Mouse (Mus musculus) neural tube, embryonic 11.5 days (tissue): ENCODE measurements around the gene Eif3l. TPM values are rescaled to one million over a fixed set of nuclear protein-coding genes. Genes with fewer than 3 reads are reported as not detected.

Source experiments
- ATAC-seq: fragments of 200-750 bp; cut with Nextera tagmentation; 2 replicates; pipeline ENCODE4 v1.8.0; 2017; ENCODE audit warnings: moderate number of reproducible peaks, mild to moderate bottlenecking, moderate TSS enrichment, moderate library complexity; ENCODE audit not compliant: insufficient read depth, low FRiP score, low TSS enrichment
- DNase-seq: peaks from one replicate; pipeline ENCODE4 v3.0.0-alpha.2; 2015; ENCODE audit warnings: low spot score
- H3K27ac ChIP-seq: fragments of 300-500 bp; sonication (generic); 2 replicates; pipeline ENCODE4 v1.5.1; 2014; ENCODE audit warnings: low read depth, mild to moderate bottlenecking, low read length
- H3K27me3 ChIP-seq: fragments of 300-500 bp; sonication (generic); 2 replicates; pipeline ENCODE4 v1.6.1; 2014; ENCODE audit warnings: mild to moderate bottlenecking, low read length, mixed read lengths; ENCODE audit not compliant: control insufficient read depth, insufficient read depth
- H3K36me3 ChIP-seq: fragments of 300-500 bp; sonication (generic); 2 replicates; pipeline ENCODE4 v1.6.1; 2014; ENCODE audit warnings: mild to moderate bottlenecking, low read length, moderate library complexity, mixed read lengths; ENCODE audit not compliant: control insufficient read depth, insufficient read depth
- H3K4me1 ChIP-seq: fragments of 300-500 bp; sonication (generic); 2 replicates; pipeline ENCODE4 v1.6.1; 2014; ENCODE audit warnings: low read length, mixed read lengths; ENCODE audit not compliant: control insufficient read depth, insufficient read depth
- H3K4me2 ChIP-seq: fragments of 300-500 bp; sonication (generic); 2 replicates; pipeline ENCODE4 v1.6.1; 2014; ENCODE audit warnings: low read depth, mild to moderate bottlenecking, moderate library complexity
- H3K4me3 ChIP-seq: fragments of 300-500 bp; sonication (generic); 2 replicates; pipeline ENCODE4 v1.5.1; 2014; ENCODE audit warnings: low read depth, low read length
- H3K9ac ChIP-seq: fragments of 300-500 bp; sonication (generic); 2 replicates; pipeline ENCODE4 v1.6.1; 2014; ENCODE audit warnings: mild to moderate bottlenecking, low read length
- H3K9me3 ChIP-seq: fragments of 300-500 bp; sonication (generic); 2 replicates; pipeline ENCODE4 v1.6.1; 2016; ENCODE audit warnings: low read length; ENCODE audit not compliant: control insufficient read depth
- WGBS: fragments of 180-500 bp; shearing (Covaris S2); extraction: QIAGEN DNeasy Blood & Tissue Kit; methylation state at CpG from one replicate; pipeline ENCODE4 v1.1.7; 2014; 5-methylcytosine and 5-hydroxymethylcytosine counted together
- polyA plus RNA-seq: library from polyadenylated mRNA; unstranded; fragments of >200 nt; fragmentation: Nextera tagmentation; extraction: Ambion mirVana; gene quantifications from 2 replicates; pipeline ENCODE4 v1.2.1, GENCODE M21; 2014

Eif3l gene
- polyA plus RNA-seq, 1 experiment from 2014 or later: 259 TPM

GRCm38 (mm10) chr15:79096556-79096955 is 21.6 kb downstream of the Eif3l start:
- H3K9ac ChIP-seq: no peak overlapping the region
- H3K36me3 ChIP-seq: peaks cover 7% of the 10 kb centered on the region
- H3K27ac ChIP-seq: no peak overlapping the region
- H3K4me2 ChIP-seq: no peak overlapping the region
- no peaks in the 10 kb centered on the region for H3K9me3 ChIP-seq
- ATAC-seq (no peak), DNase-seq (no peak)
- 72% methylated on average over 3 of the region's 3 CpGs for WGBS
- no peaks in the 10 kb centered on the region for H3K4me1 ChIP-seq
- H3K4me3 ChIP-seq: no peak overlapping the region
- no peaks in the 10 kb centered on the region for H3K27me3 ChIP-seq

DNA sequence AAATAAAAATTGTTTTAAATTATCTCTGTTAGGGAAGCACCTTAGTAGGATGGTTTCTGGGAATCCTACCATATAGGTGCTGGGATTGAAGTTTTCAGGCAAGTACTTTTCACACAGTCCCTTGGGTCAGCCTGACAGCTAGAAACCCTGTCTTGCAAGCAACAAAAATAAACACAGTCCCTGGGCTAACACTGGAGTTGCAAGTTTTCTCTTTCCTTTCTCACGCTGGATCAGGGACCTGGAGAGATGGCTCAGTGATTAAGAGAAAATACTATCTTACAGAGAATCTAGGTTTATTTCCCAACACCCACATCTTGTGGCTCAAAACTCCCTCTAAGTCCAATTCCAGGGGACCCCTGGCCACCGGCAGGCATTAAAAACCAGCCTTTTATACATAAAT is 22.2 kb downstream of the Eif3l start:
- WGBS: 47% methylated on average over 2 of the region's 2 CpGs

DNA sequence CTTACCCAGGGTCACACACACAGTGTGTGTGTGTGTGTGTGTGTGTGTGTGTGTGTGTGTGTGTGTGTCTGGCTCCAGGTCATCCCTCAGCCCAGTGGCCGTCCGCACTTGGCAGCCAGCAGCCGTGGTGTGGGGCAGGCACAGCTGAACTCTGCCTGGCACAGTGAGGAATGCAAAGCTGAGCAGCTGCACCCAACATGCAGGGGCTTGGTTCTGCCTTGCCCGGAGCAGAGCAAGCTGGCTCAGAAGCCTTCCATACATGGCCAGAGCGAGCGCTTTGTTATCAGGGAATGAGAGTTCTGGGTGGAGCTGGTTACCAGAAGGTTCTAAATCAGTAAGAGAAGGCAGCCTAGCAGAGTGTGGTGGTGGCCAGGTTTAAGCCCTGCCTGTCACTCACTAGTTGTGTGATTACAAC is 22.6 kb downstream of the Eif3l start:
- 57% methylated on average over 6 of the region's 6 CpGs for WGBS
- no peak overlapping the region for H3K27ac ChIP-seq
- H3K4me1 ChIP-seq: no peaks in the 10 kb centered on the region
- no peak overlapping the region for H3K4me2 ChIP-seq
- H3K36me3 ChIP-seq: peaks cover 4% of the 10 kb centered on the region; the same call in 1 of the 2 replicates
- no peak overlapping the region for H3K9ac ChIP-seq
- no peaks in the 10 kb centered on the region for H3K9me3 ChIP-seq
- no peak overlapping the region for H3K4me3 ChIP-seq
- ATAC-seq (no peak), DNase-seq (no peak)
- no peaks in the 10 kb centered on the region for H3K27me3 ChIP-seq

More for the DNA sequence above, 22.2 kb downstream of the Eif3l start:
- no peak for DNase-seq
- H3K9me3 ChIP-seq: no peaks in the 10 kb centered on the region
- no peak overlapping the region for H3K9ac ChIP-seq
- H3K4me1 ChIP-seq: no peaks in the 10 kb centered on the region
- no peak overlapping the region for H3K4me3 ChIP-seq
- H3K36me3 ChIP-seq: peaks cover 6% of the 10 kb centered on the region
- H3K27ac ChIP-seq: no peak overlapping the region
- no peak for ATAC-seq
- H3K4me2 ChIP-seq: no peak overlapping the region
- H3K27me3 ChIP-seq: no peaks in the 10 kb centered on the region

DNA sequence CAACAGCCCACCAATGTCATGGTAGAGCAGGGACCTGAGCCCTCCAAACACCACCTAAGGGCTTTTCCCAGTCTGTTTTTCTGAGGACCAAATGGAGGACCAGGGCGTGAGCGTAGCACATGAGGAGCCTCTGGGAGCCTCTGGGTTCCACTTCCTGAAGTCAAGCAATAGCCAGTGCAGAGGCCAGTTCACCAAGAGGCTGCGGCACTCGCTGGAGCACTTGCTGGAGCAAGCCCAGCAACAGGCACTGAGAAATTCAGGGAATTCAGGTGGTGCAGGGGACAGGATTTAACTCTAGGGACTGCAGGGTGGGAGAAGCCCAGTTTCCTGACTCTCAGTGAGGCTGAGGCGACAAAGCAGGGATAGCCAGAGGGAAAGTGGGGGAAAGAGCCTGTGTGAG is 23.2 kb downstream of the Eif3l start:
- WGBS: 66% methylated on average over 5 of the region's 5 CpGs
- no peaks in the 10 kb centered on the region for H3K27me3 ChIP-seq
- H3K27ac ChIP-seq: no peak overlapping the region
- no peaks in the 10 kb centered on the region for H3K9me3 ChIP-seq
- peaks cover 4% of the 10 kb centered on the region; the same call in 1 of the 2 replicates for H3K36me3 ChIP-seq
- H3K9ac ChIP-seq: no peak overlapping the region
- ATAC-seq (no peak), DNase-seq (no peak)
- H3K4me1 ChIP-seq: no peaks in the 10 kb centered on the region
- no peak overlapping the region for H3K4me3 ChIP-seq
- H3K4me2 ChIP-seq: no peak overlapping the region

DNA sequence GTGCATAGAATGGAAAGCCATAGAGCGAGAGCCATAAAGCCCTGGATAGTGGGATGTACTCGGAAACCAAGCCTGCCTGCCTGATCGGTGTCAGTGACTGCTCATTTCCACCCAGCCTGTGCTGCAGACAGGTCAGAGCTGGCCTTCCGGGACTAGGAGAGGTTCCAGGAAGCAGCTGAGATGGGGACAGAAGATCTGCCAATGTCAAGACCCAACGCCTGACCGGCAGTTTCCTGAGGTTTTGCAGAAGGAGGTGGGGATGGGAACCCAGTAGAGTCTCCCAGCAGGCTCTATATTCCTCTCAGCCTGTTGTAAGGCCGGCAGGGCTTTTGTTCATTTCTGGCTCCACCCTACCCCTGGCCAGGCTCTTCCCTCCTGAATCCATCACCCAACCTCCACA is 23.9 kb downstream of the Eif3l start:
- WGBS: 41% methylated on average over 7 of the region's 7 CpGs
- Histone ChIP-seq H3K27ac (no peak overlapping the region), H3K9me3 (no peaks in the 10 kb centered on the region), H3K4me3 (no peak overlapping the region), H3K27me3 (no peaks in the 10 kb centered on the region), H3K9ac (no peak overlapping the region), H3K4me1 (no peaks in the 10 kb centered on the region), H3K4me2 (no peak overlapping the region), H3K36me3 (peaks cover 4% of the 10 kb centered on the region; the same call in 1 of the 2 replicates)
- ATAC-seq (no peak), DNase-seq (no peak)

DNA sequence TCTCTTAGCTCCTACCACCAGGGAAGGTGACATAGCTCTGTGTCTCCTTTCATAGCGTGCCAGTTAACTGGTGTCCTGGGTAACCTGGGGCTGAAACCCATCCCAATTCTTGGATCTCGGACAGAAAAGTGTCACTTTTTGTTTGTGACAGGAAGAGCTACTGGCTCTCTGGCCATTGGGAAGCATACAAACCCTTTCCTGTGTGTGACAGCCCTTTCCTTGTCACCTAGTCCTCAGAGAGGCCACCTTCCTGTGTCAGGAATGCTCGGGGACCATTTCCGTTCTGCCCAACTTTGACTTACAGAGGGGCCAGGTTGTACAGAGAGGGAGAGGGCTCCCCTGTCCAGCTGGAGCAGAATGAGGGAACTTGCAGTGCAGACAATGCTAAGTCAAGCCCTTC is 24.5 kb downstream of the Eif3l start:
- Histone ChIP-seq H3K4me2 (no peak overlapping the region), H3K27me3 (no peaks in the 10 kb centered on the region), H3K9ac (no peak overlapping the region), H3K4me3 (no peak overlapping the region), H3K9me3 (no peaks in the 10 kb centered on the region), H3K4me1 (no peaks in the 10 kb centered on the region), H3K27ac (no peak overlapping the region), H3K36me3 (no peaks in the 10 kb centered on the region; the same call in 1 of the 2 replicates)
- 72% methylated on average over 4 of the region's 4 CpGs for WGBS
- no peak for DNase-seq
- no peak for ATAC-seq

GRCm38 (mm10) chr15:79100391-79100790 is 25.4 kb downstream of the Eif3l start:
- H3K4me1 ChIP-seq: no peaks in the 10 kb centered on the region
- H3K9me3 ChIP-seq: no peaks in the 10 kb centered on the region
- H3K4me2 ChIP-seq: no peak overlapping the region
- ATAC-seq (no peak), DNase-seq (no peak)
- no peaks in the 10 kb centered on the region for H3K27me3 ChIP-seq
- no peaks in the 10 kb centered on the region for H3K36me3 ChIP-seq
- no peak overlapping the region for H3K4me3 ChIP-seq
- no peak overlapping the region for H3K27ac ChIP-seq
- no peak overlapping the region for H3K9ac ChIP-seq
- WGBS: 79% methylated on average over 4 of the region's 4 CpGs

- Histone ChIP-seq H3K9ac (no peak overlapping the region), H3K9me3 (no peaks in the 10 kb centered on the region), H3K4me2 (no peak overlapping the region), H3K27me3 (no peaks in the 10 kb centered on the region), H3K4me3 (no peak overlapping the region), H3K27ac (no peak overlapping the region), H3K4me1 (no peaks in the 10 kb centered on the region), H3K36me3 (no peaks in the 10 kb centered on the region)
- ATAC-seq (no peak), DNase-seq (no peak)
Measured at GRCm38 (mm10) chr15:79101531-79101930, 26.6 kb downstream of the Eif3l start.

- ATAC-seq (no peak), DNase-seq (no peak)
- Histone ChIP-seq H3K36me3 (no peaks in the 10 kb centered on the region), H3K27ac (no peak overlapping the region), H3K4me2 (no peak overlapping the region), H3K9ac (no peak overlapping the region), H3K4me3 (no peak overlapping the region), H3K4me1 (no peaks in the 10 kb centered on the region), H3K27me3 (no peaks in the 10 kb centered on the region), H3K9me3 (no peaks in the 10 kb centered on the region)
- 77% methylated on average over 10 of the region's 10 CpGs for WGBS
Measured at GRCm38 (mm10) chr15:79103264-79103663, 28.3 kb downstream of the Eif3l start.
